Mouse (Mus musculus): Measurements from ENCODE around the gene Rhag.
A peak's percentile ranks its signal among the peaks of the same experiment; 100 is the strongest.

Rhag gene

DNA sequence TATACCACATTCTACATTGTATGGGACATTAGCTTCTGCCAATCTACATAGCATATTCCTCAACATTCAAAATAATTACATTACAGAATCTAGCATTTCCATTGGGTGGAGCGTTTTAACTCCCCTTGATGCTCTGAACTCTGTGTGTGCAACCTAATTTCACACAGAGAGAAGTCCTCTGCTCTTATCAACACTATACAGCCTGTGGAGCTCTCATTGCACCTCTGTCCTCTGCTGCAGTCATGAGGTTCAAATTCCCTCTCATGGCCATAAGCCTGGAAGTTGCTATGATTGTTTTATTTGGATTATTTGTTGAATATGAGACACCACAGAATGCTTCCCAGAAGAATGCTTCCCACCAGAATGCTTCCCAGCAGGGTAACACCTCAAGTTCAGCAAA is at the start of gene Rhag:
Gene Rhag (plus strand): TSS at position 193 of the 400 bp plus-strand sequence.
- no peak for DNase-seq

DNA sequence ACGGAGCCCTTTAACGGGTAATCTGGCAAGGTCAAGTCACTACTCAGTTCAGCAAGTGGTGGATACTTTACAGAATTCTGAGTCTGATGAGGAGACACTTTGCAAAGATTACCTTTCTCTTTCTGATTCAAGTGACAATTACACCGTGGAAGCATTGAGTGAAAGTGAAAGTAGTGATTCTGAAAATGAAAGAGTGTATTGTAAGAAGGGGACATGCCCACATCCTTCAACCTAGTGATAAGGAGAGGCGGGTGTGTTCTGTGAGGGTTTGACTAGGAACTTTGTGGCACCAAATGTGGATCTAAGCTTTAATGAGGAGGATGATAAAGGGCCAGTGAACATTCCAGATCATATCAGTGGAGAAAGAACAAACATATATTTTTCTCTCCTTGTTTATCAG is 47.3 kb upstream of the Rhag start:
- DNase-seq = no peak

DNA sequence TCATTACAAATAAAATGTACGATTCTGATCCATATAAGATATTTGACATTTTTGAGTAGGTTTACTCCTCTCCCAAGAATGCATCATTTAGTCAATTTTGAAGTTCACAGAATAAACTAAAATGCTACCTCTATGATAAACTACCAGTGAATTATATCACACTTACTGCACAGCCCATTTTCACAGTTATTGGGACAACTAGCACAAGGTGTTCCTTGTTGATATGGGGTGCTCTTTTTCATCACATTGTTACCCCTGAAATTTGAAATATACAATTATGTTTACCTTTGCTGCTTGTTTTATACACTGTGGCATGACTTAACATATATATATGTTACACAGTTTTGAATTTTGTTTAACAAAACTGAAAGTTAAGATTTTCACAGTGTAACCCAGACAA is 43.8 kb upstream of the Rhag start:
- no peak for DNase-seq

DNA sequence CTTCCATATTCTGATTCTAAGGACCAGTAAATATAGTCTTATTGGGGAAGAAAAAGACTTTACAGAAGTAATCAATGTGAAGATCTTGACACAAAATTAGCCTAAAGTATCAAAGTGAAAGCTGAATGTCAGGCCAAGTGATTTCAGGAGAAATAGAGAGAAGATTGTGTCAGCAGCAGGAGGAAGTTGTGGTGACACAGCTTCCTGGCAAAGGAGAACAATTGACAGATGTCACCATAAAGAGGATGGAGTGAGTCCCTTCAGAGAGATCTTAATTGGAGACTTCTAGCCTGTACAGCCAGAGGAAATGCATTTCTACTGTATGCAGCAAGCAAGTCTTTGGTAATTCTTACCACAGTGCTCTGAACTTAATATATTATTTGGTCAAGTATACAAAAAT is 21.0 kb upstream of the Rhag start:
- DNase-seq = no peak

DNA sequence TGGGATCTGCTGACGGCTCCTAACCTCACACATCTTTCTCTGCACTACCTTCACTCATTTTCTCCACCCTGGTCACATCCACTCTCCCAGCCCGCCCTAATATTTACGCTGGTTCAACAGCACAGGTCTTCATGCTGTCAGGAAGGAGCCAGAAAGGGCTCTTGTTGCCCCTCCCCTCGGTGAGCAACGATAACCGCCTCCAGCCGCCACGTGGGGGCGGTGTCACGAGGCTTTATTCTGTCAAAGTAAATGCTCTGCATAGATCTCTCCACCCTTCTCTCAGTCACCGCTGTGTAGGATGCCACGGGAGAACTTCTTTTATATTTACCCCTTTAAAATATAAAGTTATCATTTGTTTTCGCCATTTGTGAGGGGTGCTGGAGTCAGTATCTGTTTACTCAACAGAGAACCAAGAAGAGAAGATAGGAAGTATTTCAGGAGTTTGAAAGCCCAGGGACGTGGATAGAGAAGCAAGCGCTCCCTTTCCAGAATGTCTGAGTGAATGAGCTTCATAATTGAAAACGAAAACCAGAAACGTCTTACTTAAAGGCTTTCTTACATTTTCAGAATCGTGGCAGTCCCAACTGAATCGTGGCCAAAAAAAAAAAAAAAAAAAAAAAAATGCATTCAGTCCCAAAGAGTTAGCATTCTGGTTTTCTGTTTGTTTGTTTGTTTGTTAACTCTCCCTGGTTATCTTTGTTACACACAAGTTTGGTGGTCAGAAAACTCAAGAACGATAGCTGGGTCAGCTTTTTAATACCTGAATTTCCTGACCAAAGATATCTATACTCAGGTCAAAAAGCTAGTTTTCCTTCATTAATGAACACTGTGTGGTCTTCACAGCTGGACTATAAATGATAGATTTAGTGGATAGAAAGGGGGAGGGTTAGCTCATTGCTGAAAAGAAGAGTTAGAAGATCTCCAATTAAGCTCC is 16.7 kb upstream of the Rhag start:
- DNase-seq = no peak

DNA sequence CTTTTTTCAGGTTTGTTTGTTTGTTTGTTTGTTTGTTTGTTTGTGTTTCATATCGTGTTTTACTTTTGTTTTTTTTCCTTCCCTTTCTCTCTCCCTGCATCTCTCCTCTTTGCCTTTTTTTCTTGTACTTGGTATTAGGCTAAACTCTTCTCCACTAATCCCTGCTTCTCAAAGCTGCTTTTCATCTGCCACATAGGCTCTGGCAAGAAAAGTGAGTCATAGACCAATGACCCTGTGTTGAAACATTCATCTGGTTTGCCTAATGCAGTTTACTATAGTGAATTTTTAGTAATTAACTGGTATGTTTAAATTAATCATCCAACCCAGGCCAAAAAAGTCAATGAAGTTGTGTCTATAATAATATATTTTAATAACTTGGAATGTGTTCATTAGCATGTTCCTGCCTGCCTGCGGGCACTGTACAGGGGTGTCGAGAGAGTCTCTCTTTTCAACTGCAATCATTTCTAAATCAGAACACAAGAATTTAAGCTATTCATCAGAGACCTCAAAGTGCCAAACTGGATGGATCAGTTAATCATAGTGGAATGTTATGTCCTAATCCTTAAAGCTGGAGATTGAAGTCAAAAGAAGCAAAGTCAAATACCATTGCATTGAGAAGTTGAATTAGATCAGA is 8.1 kb upstream of the Rhag start:
- DNase-seq = no peak

DNA sequence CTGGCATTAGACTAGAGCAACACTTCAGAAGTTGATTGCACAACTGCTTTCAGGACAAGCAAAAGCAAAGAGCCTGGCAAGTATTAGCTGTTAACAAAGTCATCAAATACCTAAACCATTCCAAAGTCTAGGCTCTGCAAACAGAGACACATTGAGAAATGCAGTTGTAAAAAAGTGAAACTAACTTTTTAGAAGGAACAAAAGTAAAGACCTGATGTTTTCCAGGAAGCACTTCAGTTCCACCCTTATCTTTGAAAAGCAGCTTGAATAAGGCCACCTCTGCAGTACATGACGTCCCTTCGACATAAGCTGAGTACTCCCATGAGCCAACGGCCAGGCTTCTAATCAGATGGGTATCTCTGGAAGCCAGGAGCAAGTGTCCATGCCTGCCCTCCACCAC is 4.4 kb upstream of the Rhag start:
- no peak for DNase-seq

DNA sequence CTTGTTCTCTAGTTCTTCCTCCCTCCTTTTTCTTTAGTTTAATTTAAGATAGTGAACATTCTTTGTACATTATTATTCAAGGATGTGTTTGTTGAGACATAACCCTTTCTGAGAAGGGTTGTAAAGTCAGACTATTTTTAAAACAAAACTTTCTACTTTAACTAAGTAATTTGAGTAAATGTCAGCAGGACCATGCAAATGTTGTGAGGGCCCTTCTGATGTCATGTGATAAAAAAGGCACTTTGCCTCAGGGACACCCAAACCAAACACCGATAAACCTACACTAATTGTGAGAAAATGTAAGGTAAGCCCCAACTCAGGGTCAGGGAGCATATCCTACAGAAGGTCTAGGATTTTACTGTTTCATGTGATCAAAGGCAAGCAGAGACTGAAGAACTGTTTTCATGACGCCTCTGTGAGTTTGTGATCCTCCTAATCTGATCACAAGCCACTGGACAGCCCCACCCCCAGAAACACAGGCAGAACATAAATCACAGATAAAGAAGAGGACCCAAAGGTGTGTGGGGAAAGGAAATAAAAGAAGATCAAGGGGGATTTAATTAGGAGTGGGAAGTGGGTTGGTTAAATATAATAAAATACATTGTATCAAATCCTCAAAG is 3.9 kb upstream of the Rhag start, which contains the start of gene Crisp2:
Gene Crisp2 (minus strand): TSS at position 51 of the 620 bp plus-strand sequence.
- DNase-seq = no peak

DNA sequence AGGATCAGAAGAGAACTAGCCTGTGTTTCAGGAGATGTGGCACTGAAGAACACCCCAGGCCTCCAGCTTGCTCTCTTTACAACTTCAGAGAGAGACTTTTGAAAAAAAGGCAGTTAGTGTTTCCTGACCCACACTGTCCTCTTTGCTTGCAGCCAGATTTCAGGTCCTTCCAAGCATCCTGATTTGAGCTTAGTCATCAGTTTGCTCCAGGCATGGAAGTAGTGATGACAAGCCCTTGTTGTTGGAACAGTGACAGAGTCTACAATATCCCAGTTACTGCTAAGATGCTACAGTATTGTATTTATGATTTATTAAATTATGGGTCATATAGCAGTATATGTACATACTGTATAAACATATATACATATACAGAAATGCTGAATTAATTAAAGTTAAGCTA is 2.9 kb upstream of the Rhag start:
- DNase-seq = no peak

DNA sequence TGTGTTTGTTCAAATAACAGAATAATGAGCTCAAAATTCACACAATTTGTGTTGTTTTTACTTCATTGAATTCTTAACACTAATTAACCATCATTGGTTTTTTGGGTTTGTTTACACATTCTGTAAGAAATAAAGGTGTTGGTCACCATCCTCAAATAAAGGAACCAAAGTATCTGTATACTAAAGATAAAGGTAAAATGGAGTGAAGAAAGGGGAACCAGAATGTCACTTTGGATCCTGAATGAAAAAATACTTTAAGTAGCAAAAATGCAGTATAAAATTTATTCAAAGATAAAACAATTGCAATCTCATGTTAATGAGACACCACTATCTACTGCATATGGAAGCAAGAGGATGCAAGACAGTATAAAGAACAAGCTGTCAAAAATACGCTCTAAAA is 634 bp downstream of the Rhag start:
- DNase-seq = no peak

DNA sequence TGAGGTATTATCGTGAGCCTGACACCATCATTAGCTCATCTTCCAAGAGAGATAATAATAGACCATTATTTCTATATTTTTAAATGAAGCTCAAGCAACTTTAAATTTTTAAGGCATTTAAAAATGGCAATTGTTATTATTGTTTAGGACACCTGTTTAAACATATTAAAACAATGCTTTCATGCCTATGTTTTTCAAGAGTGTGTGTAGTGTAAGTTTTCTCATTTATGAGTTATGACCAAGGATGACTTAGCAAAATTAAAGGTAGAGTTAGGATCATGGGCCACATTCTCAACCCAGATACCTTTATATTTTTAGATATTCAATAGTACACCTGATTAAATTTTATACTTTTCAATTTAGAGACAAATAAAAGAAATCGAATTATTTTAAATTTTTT is 1.3 kb downstream of the Rhag start:
- DNase-seq = no peak

DNA sequence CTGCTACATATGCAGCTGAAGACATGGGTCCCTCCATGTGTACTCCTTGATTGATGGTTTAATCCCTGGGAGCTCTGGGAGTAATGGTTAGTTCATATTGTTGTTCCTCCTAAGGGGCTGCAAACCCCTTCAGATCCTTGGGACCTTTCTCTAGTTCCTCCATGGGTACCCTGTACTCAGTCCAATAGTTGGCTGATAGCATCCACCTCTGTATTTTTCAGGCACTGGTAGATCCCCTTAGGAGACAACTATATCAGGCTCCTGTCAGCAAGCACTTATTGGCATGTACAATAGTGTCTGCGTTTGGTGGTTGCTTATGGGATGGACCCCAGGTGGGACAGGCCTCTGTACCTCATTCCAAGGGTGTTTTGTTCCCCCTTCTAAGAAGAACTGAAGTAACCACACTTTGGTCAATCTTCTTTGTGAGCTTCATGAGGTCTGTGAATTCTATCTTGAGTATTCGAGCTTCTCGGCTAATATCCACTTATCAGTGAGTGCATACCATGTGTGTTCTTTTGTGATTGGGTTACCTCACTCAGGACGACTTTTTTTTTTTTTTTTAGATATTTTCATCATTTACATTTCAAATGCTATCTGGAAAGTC is 6.5 kb downstream of the Rhag start:
- DNase-seq = no peak

DNA sequence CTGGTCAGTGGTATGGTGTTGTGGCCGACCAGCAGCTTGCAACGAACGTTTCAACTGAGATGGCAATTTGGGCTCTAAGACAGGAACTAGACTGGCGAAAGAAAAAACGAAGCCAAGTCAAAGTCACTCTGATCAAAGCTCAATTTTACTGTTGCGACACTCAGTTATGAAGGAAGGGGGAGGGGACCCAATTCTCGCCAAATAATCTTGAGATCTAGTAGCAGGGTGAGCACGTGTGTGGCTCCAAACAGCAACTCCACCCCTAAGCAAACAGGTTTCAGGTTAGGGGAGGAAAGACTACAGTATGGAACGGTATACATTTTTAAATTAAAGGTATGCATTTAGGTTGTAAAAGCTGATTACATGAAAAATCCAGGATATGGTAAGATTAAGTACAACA is 10.6 kb downstream of the Rhag start:
- DNase-seq = peak in 1 of 2 experiments; percentile 2

DNA sequence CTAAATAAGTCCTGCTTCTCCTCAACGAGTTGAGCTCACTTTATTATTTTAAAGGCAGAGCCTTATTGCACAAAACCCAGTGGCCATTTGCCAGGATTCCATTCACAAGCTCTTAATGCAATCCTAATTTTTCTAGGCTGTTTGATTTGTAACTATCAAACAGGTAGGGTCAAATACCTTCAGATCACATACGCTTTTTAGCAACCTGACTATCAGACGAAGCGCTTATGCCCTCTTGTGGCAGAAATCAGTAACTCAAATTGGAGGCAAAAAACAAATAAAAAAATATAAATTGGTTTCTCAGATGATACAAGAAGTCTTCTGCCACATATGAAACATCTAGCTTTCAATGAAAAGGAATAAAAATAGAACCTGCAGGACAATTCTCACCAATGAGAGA is 12.9 kb downstream of the Rhag start:
- peak in 1 of 2 experiments; percentile 3 for DNase-seq

DNA sequence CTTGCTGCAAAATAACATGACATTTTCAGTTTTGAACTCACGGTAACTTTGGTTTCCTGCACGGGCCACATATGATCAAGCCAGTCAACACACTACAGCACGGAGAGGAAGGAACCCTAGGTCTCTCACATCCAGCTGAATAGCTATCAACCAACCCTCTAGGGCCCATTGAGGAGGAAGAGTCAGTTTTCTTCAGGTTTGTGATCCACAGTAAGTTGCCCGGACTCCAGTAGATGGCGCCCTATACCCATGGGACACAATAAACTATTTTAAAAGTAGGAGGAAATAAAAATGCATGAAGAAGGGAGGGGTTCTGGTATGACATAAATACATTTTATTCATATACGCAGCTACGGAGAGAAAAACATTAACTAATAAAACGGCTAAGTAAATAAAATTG is 13.6 kb downstream of the Rhag start:
- DNase-seq = peak; percentile 8 to 40

DNA sequence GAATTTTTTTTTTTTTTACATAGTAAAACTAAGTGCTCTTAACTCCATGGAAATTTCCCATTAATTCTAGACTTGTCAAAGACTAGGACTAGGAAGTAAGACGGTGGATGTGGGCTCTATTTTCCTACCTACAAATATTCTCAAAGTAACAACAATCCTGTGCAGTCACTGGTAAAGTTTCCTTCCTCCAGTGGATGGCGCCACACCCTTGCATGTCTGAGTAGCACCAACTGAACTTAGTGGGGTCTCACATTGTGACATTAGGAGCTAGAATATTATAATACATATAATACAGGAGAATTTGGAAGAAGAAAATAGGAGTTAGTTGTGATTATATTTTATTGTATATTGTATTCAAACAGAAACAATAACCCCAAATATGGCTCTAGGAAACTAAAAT is 20.9 kb downstream of the Rhag start:
- no peak for DNase-seq

DNA sequence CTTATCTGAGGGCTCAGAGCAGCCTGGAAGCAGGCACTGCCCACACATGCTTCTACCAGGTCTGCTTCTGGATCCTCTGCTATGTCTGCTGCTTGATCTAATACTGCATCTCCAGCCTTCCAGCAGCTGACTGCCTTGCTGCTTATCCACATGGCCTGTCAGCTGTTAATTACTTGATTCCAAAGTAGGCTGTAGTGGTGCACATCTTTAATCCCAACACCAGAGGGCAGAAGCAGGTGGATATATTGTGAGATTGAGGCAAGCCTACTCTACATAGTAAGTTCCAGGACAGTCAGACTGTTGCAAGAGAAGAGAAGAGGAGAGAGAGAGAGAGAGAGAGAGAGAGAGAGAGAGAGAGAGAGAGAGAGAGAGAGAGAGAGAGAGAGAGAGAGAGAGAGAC is 26.4 kb downstream of the Rhag start:
- DNase-seq = peak; percentile 2

DNA sequence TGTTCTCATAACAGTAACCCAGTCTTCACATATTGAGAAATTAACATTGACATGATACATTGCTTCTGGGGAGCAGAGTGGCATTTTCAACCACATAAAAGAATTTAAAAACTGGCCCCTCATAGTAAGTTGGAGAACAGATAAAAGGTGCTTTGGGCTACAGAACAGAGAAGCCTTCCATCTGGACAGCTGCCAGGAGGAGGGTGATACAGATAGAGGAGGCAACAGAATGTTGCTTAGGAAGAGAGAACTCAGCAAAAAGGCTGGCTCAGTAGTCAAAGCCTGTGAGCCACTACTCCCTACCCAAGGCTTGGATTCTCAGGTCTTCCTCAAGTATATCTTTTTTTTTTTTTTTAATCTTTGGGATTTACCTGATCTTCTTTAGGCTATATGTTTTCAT is 44.1 kb downstream of the Rhag start:
- no peak for DNase-seq

DNA sequence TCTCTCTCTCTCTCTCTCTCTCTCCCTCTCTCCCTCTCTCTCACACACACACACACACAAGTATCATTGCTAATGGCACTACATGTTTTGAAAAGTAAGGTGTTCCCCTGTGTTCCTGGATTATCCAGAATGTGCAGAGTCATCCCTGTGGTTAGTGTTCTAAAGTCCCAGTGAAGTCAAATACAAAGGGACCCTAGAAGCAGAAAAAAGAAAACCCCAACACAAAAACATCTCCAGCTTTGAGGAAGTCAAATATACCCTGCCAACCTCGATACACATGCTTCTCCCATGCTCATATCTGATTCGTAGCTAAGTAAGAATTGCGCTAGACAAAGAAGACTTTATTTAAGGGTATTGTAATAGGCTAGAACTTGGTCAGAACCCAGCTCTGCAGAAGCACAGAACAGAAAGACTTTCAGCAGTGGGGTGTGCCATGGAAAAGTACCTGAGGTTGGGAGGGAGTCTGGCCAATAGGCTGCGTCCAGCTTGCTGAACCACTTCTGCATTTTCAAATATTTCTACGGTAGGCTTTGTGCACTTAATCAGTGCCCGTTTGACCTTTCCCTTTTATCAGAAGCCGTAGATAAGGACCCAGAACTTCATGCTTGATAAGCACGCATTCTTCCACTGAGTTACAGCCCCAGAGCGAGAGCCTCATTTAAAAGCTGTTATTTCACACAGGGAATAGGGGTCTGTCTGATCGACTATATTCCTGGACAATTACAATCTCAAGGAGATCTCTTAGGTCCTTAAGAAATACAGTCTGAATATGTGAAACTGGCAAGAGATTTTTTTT is 58.2 kb downstream of the Rhag start:
- no peak for DNase-seq

DNA sequence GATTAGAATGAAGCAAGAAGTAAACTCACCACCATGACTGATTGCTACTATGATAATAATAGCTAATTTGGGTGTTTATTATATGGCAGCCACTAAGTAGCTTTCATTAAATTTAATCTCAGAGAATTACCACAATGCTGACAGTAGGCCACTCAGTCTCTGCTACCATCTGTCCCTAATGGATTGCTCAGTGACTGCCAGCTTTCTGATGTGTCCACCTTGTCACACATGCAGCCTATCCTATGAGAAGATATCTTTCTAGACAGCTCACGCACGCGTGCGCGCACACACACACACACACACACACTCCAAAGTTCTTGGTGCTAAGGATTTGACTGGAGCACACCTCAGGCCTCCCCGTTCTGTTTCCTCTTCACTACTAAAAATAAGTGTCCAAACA is 61.7 kb downstream of the Rhag start:
- DNase-seq = no peak

DNA sequence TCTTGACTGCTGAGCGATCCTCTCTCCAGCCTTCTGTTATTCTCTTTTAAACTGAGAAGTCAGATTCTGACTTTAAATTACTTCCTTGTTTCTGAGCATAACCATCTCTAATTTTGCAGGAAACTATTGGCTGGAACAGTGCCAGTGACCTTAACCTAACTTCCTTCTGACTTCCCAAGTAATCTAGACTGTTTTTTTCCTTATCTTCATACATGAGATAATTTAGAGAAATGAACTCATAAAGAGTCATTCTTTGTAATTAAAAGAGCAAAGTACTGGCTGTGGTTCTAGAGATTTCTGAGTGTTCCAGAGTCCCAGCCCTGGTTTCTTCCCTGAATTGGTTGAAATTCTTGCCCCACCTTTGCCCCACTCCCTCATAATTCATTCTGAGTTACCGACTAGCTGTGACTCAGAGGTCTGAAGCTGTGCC is 62.7 kb downstream of the Rhag start:
- DNase-seq = peak; percentile 23 to 28

DNA sequence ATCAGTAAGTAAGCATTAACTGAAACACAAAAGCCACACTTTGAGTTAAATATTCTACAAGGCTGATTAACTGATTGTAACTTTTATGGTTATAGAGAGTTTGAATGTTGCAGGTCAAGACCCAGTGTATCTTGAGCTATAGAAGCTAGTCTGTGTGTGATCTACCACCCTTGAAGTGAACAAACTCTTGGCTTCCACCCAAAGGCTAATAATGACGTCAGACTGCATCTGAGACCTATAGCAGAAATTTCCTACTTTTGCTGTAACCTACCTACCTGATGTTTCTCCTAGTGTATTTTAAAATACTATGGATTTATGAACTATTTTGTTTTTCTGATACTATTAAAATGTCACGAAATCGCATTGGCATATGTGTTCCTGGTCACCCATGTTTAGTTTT is 63.8 kb downstream of the Rhag start:
- DNase-seq = no peak

DNA sequence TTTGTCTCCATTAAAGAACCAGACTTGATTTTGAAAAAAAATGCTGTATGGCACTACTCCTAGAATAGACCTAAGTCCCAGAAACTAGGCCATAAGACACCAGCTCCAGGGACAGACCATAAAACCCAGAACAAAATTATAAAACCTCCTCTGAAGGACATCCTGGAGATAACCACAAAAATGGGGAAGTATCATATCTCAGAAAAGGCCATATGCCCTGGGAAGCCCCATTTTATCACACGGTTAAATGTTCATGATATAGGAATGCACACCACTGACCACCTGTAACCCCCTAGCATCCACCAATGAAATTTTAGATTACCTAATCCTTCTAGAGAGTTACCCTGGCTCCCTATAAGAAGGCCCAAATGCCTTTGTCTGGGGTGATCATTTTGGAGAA is 64.6 kb downstream of the Rhag start:
- DNase-seq = no peak

All from kidney, adult 8-10 months (tissue).